Mouse (Mus musculus) small intestine, adult 2 months (tissue): ENCODE results near the gene Gm7102. TPM values are rescaled to one million over a fixed set of nuclear protein-coding genes. Genes with fewer than 3 reads are reported as not detected.

ENCODE experiments used
- H3K27ac ChIP-seq: fragments of 200-500 bp; 2 replicates; pipeline ENCODE4 v1.5.1; 2012; ENCODE audit warnings: low read depth, low read length, control low read depth, inconsistent platforms; ENCODE audit not compliant: insufficient read depth
- H3K27me3 ChIP-seq: fragments of 200-500 bp; 2 replicates; pipeline ENCODE4 v1.6.1; 2012; ENCODE audit warnings: mild to moderate bottlenecking, moderate library complexity, low read length, inconsistent platforms; ENCODE audit not compliant: control insufficient read depth, insufficient read depth
- H3K36me3 ChIP-seq: fragments of 200-500 bp; 2 replicates; pipeline ENCODE4 v1.6.1; 2012; ENCODE audit warnings: mild to moderate bottlenecking, low read length, control low read depth, inconsistent platforms; ENCODE audit not compliant: control insufficient read depth, insufficient read depth
- H3K4me1 ChIP-seq: fragments of 200-500 bp; 2 replicates; pipeline ENCODE4 v1.6.1; 2012; ENCODE audit warnings: low read length, inconsistent platforms, mixed read lengths; ENCODE audit not compliant: control insufficient read depth, insufficient read depth, insufficient read length
- H3K4me3 ChIP-seq: fragments of 200-500 bp; 2 replicates; pipeline ENCODE4 v1.5.1; 2012; ENCODE audit warnings: low read depth, mild to moderate bottlenecking, control low read depth, inconsistent platforms, low read length, moderate library complexity
- CTCF ChIP-seq: fragments of 200-500 bp; IDR thresholded peaks from 2 replicates; pipeline ENCODE4 v1.5.1; 2012; ENCODE audit warnings: low read depth, mild to moderate bottlenecking, control low read depth, inconsistent platforms, low read length, moderate library complexity, mixed read lengths; ENCODE audit not compliant: insufficient replicate concordance, insufficient read length; ENCODE audit errors: extremely low read depth
- POLR2A ChIP-seq: fragments of 200-500 bp; IDR thresholded peaks from 2 replicates; pipeline ENCODE4 v1.6.1; 2012; ENCODE audit warnings: low read depth, mild to moderate bottlenecking, control low read depth, inconsistent platforms, low read length, moderate library complexity
- WGBS: fragments of 180-500 bp; shearing (Covaris S2); methylation state at CpG from one replicate; pipeline ENCODE4 v1.1.7; 2018; 5-methylcytosine and 5-hydroxymethylcytosine counted together
- polyA plus RNA-seq: library from polyadenylated mRNA; depleted of rRNA; stranded (reverse); fragments of >200 nt; gene quantifications from 2 replicates; pipeline ENCODE4 v1.2.3, GENCODE M21; 2012; rRNA removed

Gene Gm7102
- polyA plus RNA-seq, 1 experiment: not detected

- Histone ChIP-seq H3K4me1 (no peaks in the 10 kb centered on the region), H3K27me3 (no peaks in the 10 kb centered on the region), H3K36me3 (no peaks in the 10 kb centered on the region), H3K27ac (peak overlapping the region; percentile 79), H3K4me3 (peak overlapping the region; percentile 82)
- WGBS: 1% methylated on average over 27 of the region's 27 CpGs
- no peak for TF ChIP-seq CTCF
- no peak for TF ChIP-seq POLR2A
Measured at GRCm38 (mm10) chr19:61151701-61152420, 24.2 kb downstream of the Gm7102 start.

- Histone ChIP-seq H3K4me3 (peak overlapping the region; percentile 82), H3K27me3 (no peaks in the 10 kb centered on the region), H3K4me1 (no peaks in the 10 kb centered on the region), H3K27ac (peak overlapping the region; percentile 79), H3K36me3 (no peaks in the 10 kb centered on the region)
- TF ChIP-seq CTCF (no peak), POLR2A (no peak)
- 4% methylated on average over 8 of the region's 8 CpGs for WGBS
Measured at GRCm38 (mm10) chr19:61151372-61151700, 24.8 kb downstream of the Gm7102 start.

DNA sequence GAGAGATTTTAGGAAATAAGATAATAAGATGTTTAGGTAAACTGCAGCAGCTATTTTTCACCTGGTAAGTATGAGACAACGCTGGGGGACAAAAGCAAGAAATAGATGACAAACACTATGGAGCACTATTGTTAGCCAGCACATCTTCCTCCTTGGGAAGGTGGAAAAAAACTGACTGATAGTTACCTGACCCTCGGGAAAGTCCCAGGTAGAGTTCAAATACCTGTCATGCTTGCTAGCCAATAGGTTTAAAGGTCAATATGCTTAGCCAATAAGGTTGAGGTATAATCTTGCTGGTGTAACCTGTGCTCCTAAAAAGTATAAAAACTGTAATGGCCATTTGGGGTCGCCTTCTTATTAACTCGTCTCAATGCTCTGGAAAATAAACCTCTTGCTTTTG lies 34.8 kb downstream of the Gm7102 start:
- 27% methylated on average over 4 of the region's 4 CpGs for WGBS
- H3K4me3 ChIP-seq: no peak overlapping the region
- TF ChIP-seq CTCF: no peak
- no peak for TF ChIP-seq POLR2A
- peaks cover 7% of the 10 kb centered on the region; the same call in 1 of the 2 replicates for H3K4me1 ChIP-seq
- H3K27ac ChIP-seq: peak overlapping the region; percentile 91
- no peaks in the 10 kb centered on the region for H3K27me3 ChIP-seq
- H3K36me3 ChIP-seq: peaks cover 2% of the 10 kb centered on the region

- Histone ChIP-seq H3K4me1 (peaks cover 7% of the 10 kb centered on the region; the same call in 1 of the 2 replicates), H3K27ac (peak within 1 kb of the TSS; percentile 91), H3K4me3 (peak within 1 kb of the TSS; percentile 85), H3K36me3 (peaks cover 2% of the 10 kb centered on the region), H3K27me3 (no peaks in the 10 kb centered on the region)
- TF ChIP-seq CTCF (no peak), POLR2A (peak; percentile 69)
- under 1% methylated on average over 18 of the region's 18 CpGs for WGBS
Measured at GRCm38 (mm10) chr19:61140342-61141206, 35.5 kb downstream of the Gm7102 start, which contains the start of gene Zfp950. Zfp950 (minus strand) TSS chr19:61140840.

DNA sequence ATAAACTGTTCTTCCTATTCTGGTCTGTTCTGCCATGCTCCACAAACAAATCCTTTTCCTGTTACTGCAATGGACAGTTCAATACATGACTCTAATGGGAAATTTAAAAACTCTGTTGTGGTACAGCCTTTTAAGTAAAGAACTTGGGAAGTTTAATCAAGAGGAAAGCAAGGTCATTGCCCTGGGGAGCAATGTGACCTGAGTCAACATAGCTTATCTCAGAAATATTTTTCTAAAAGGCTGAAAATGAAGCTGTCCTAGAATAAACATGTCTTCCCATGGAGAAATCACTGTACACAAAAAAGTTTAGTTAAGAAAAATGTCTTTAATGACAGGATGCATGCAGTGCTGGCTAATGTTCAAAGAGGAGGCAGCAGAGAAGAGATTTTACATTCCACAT lies 37.5 kb downstream of the Gm7102 start:
- TF ChIP-seq CTCF: no peak
- TF ChIP-seq POLR2A: no peak

DNA sequence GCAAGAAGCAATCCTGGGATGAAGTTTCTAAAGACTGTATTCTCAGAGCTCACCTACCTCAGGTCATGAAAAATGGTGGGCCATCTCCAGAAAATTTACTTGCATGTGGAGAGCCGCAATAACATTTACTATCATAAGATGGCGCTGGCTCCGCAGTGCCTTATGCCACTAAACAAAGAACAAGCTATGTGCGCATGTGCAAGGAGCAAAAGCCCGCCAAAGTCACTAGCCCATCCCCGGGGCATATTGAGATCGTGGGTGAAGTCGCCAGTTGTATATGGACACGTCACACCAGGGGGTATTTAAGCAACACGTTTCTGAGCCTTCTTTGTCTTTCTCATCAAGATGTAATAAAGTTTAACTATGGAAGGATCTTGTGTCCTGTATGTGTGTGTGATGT lies 45.0 kb downstream of the Gm7102 start:
- Histone ChIP-seq H3K4me3 (no peak overlapping the region), H3K27me3 (no peaks in the 10 kb centered on the region), H3K4me1 (no peaks in the 10 kb centered on the region), H3K27ac (no peak overlapping the region), H3K36me3 (peaks cover 6% of the 10 kb centered on the region)
- TF ChIP-seq POLR2A (no peak), CTCF (no peak)
- WGBS: 93% methylated on average over 10 of the region's 10 CpGs

More for the DNA sequence above, 37.5 kb downstream of the Gm7102 start:
- Histone ChIP-seq H3K4me1 (peaks cover 7% of the 10 kb centered on the region; the same call in 1 of the 2 replicates), H3K4me3 (no peak overlapping the region), H3K27ac (no peak overlapping the region), H3K27me3 (no peaks in the 10 kb centered on the region), H3K36me3 (peaks cover 3% of the 10 kb centered on the region)

Other genes starting within 250 kb of the Gm7102 start
- 1.9 and 2.7 TPM in 2 replicates for gene Zfp950, start 35.5 kb downstream of the Gm7102 start, polyA plus RNA-seq
- not detected in 2 replicates for gene Gm6020, start 7.6 kb upstream of the Gm7102 start, polyA plus RNA-seq
- gene Csf2ra, start 52.1 kb upstream of the Gm7102 start, polyA plus RNA-seq: 84.2 and 140 TPM in 2 replicates
- not detected in 2 replicates for gene Gm21060, start 120.8 kb upstream of the Gm7102 start, polyA plus RNA-seq